In genomic region chr19:57367201-57367600, GRCm38 (mm10) we compare ENCODE assay signal across 11 mouse cellular contexts. TPM values are rescaled to one million over a fixed set of nuclear protein-coding genes. Genes with fewer than 3 reads are reported as not detected.
DNase-seq lines count a peak whose midpoint lies in the region; ATAC-seq and TF ChIP-seq lines count a peak whose summit lies in the region.
"Had no signal": no experiment of that assay in that cellular context is flagged by ENCODE, and none has a peak within 500 bp of the region (broad histone marks: within the 10 kb centered on the region; RNA-seq: fewer than 3 reads in every experiment).

No protein-coding gene starts in this region.

- peak overlapping the region; percentile 67 for H3K27ac ChIP-seq in heart, embryonic 12.5 days (ENCODE audit: poor library complexity, severe bottlenecking)
- H3K27ac ChIP-seq in heart, adult 2 months = no peak overlapping the region
- H3K27ac ChIP-seq in liver, embryonic 11.5 days (ENCODE audit: low read depth, low read length) = peak overlapping the region; percentile 32; the same call in 1 of the 2 replicates
- H3K27ac ChIP-seq in thymus, adult 2 months (ENCODE audit: control insufficient read depth, insufficient read depth, low read length) = no peak overlapping the region
- H3K27ac ChIP-seq: left cerebral cortex, adult 2 months; neural tube, embryonic 13.5 days had no signal

- H3K4me2 ChIP-seq in heart, embryonic 12.5 days = no peak overlapping the region
- H3K4me2 ChIP-seq in liver, embryonic 11.5 days = peak overlapping the region; percentile 24
- H3K4me2 ChIP-seq: neural tube, embryonic 13.5 days had no signal

- intact Hi-C loops in heart, adult 2 months (cut with DNase I) = no loop called here
- intact Hi-C loops in left cerebral cortex, postnatal 36 days (cut with DNase I) = no loop called here

- TF ChIP-seq EP300 in heart, adult 2 months (IDR thresholded peaks at IDR 0.05; ENCODE audit: insufficient read depth, low read depth, low read length) = no peak

- ATAC-seq in heart, embryonic 12.5 days (ENCODE audit: insufficient number of reproducible peaks, low FRiP score) = no peak
- ATAC-seq in liver, embryonic 11.5 days (replicated peaks; ENCODE audit: low FRiP score) = no peak
- peak; percentile 53 for ATAC-seq in megakaryocyte progenitor cell, adult 5-6 weeks (replicated peaks; ENCODE audit: poor library complexity)

- H3K4me3 ChIP-seq in heart, embryonic 12.5 days = no peak overlapping the region
- no peak overlapping the region for H3K4me3 ChIP-seq in heart, adult 2 months
- H3K4me3 ChIP-seq in liver, embryonic 11.5 days (ENCODE audit: low read depth, low read length) = no peak overlapping the region
- H3K4me3 ChIP-seq in thymus, adult 2 months (ENCODE audit: control insufficient read depth, insufficient read depth, low read length) = no peak overlapping the region
- H3K4me3 ChIP-seq: left cerebral cortex, adult 2 months; neural tube, embryonic 13.5 days had no signal

- H3K4me1 ChIP-seq in heart, embryonic 12.5 days (replicated peaks) = peaks cover 64% of the 10 kb centered on the region
- H3K4me1 ChIP-seq in heart, adult 2 months (ENCODE audit: control insufficient read depth, insufficient read depth, low read length) = peaks cover 30% of the 10 kb centered on the region
- H3K4me1 ChIP-seq in liver, embryonic 11.5 days (replicated peaks; ENCODE audit: control insufficient read depth, insufficient read depth, low read length) = peaks cover 62% of the 10 kb centered on the region
- peaks cover 39% of the 10 kb centered on the region for H3K4me1 ChIP-seq in thymus, adult 2 months (replicated peaks; ENCODE audit: control insufficient read depth, insufficient read depth, low read length)

- TF ChIP-seq CTCF in heart, adult 2 months (IDR thresholded peaks at IDR 0.05) = no peak
- no peak for TF ChIP-seq CTCF in thymus, adult 2 months (IDR thresholded peaks at IDR 0.05; ENCODE audit: borderline replicate concordance, control insufficient read depth, extremely low read depth, insufficient read depth, low read length, poor library complexity)

- DNase-seq in heart, adult 2 months = no peak
- peak; percentile 20 for DNase-seq in ZHBTc4 (ENCODE audit: low read depth, low spot score)
- no peak for DNase-seq in liver, embryonic 11.5 days (ENCODE audit: low spot score)
- DNase-seq in thymus, adult 2 months = no peak
- DNase-seq in right cerebral cortex, postnatal 25 days = no peak
- no peak for DNase-seq in left cerebral cortex, postnatal 36 days (ENCODE audit: low spot score in 2 of 2)
- DNase-seq: thymus, postnatal 4 days had no signal

- peaks cover 34% of the 10 kb centered on the region for H3K36me3 ChIP-seq in heart, embryonic 12.5 days
- H3K36me3 ChIP-seq in heart, adult 2 months (ENCODE audit: control insufficient read depth, insufficient read depth, low read length) = peaks cover 12% of the 10 kb centered on the region
- peaks cover 24% of the 10 kb centered on the region for H3K36me3 ChIP-seq in liver, embryonic 11.5 days (ENCODE audit: control insufficient read depth, insufficient read depth, low read length)
- H3K36me3 ChIP-seq in thymus, adult 2 months (ENCODE audit: control insufficient read depth, insufficient read depth, low read length) = peaks cover 26% of the 10 kb centered on the region

- no peak overlapping the region for H3K9ac ChIP-seq in heart, embryonic 12.5 days
- no peak overlapping the region for H3K9ac ChIP-seq in heart, adult 2 months (ENCODE audit: low read depth, low read length)
- H3K9ac ChIP-seq in liver, embryonic 11.5 days (ENCODE audit: low read depth, low read length) = no peak overlapping the region
- H3K9ac ChIP-seq: neural tube, embryonic 13.5 days had no signal

- H3K9me3 ChIP-seq in heart, embryonic 12.5 days (replicated peaks) = no peaks in the 10 kb centered on the region
- no peaks in the 10 kb centered on the region for H3K9me3 ChIP-seq in liver, embryonic 11.5 days (ENCODE audit: control insufficient read depth, low read length)
- H3K9me3 ChIP-seq: neural tube, embryonic 13.5 days had no signal

- H3K27me3 ChIP-seq in heart, embryonic 12.5 days (replicated peaks) = no peaks in the 10 kb centered on the region
- no peaks in the 10 kb centered on the region for H3K27me3 ChIP-seq in heart, adult 2 months (ENCODE audit: control insufficient read depth, insufficient read depth, low read length)
- H3K27me3 ChIP-seq in liver, embryonic 11.5 days (replicated peaks; ENCODE audit: control insufficient read depth, insufficient read depth, low read length) = no peaks in the 10 kb centered on the region
- H3K27me3 ChIP-seq in thymus, adult 2 months (ENCODE audit: control insufficient read depth, insufficient read depth, low read length) = no peaks in the 10 kb centered on the region
- H3K27me3 ChIP-seq: neural tube, embryonic 13.5 days had no signal

- H3K79me2 ChIP-seq in heart, adult 2 months (replicated peaks; ENCODE audit: control insufficient read depth, insufficient read depth, low read length) = peaks cover 1% of the 10 kb centered on the region; the same call in 1 of the 2 replicates

- TF ChIP-seq POLR2A in heart, adult 2 months (IDR thresholded peaks at IDR 0.05; ENCODE audit: insufficient read depth, low read depth, low read length) = no peak
- no peak for TF ChIP-seq POLR2A in thymus, adult 2 months (IDR thresholded peaks at IDR 0.05; ENCODE audit: control insufficient read depth, extremely low read depth, insufficient read depth, low read length, poor library complexity)

- WGBS in heart, embryonic 12.5 days = 48% methylated on average over 4 of the region's 4 CpGs
- WGBS in heart, adult 2 months = 50% methylated on average over 4 of the region's 4 CpGs
- WGBS in liver, embryonic 11.5 days = 68% methylated on average over 4 of the region's 4 CpGs
- WGBS in thymus, adult 2 months = 70% methylated on average over 4 of the region's 4 CpGs

RNA-seq across cellular contexts. Expression of gene Fam160b1, which starts 6.7 kb away (rescaled TPM):
- polyA plus RNA-seq in heart, embryonic 12.5 days (2016; fragmentation: Nextera tagmentation; extraction: Ambion mirVana) = 15.4 TPM in 2 replicates
- total RNA-seq in heart, adult 2 months (2021) = 10 to 100 TPM; 10.6 to 11.1 TPM
- 6.7 and 10.2 TPM in 2 replicates for polyA plus RNA-seq in heart, adult 2 months (2012; rRNA removed)
- polyA plus RNA-seq in liver, embryonic 11.5 days (2014; fragmentation: Nextera tagmentation; extraction: Ambion mirVana) = 11.9 and 12.6 TPM in 2 replicates
- 18.8 and 23.0 TPM in 2 replicates for total RNA-seq in megakaryocyte progenitor cell, adult 5-6 weeks (2015)
- 12.7 and 13.2 TPM in 2 replicates for total RNA-seq in megakaryocyte progenitor cell, adult 5-6 weeks (2017)
- polyA plus RNA-seq in thymus, adult 2 months (2012; rRNA removed) = 26.1 and 28.3 TPM in 2 replicates
- 10 to 100 TPM; 23.4 to 24.3 TPM for total RNA-seq in left cerebral cortex, postnatal 36 days (2021)

RNA-seq across cellular contexts. Expression of gene Ablim1, which starts 52.5 kb away (rescaled TPM):
- polyA plus RNA-seq in heart, embryonic 12.5 days (2016; fragmentation: Nextera tagmentation; extraction: Ambion mirVana) = 53.4 and 53.5 TPM in 2 replicates
- 100 to 1,000 TPM; 418 to 454 TPM for total RNA-seq in heart, adult 2 months (2021)
- polyA plus RNA-seq in heart, adult 2 months (2012; rRNA removed) = 101 and 165 TPM in 2 replicates
- polyA plus RNA-seq in liver, embryonic 11.5 days (2014; fragmentation: Nextera tagmentation; extraction: Ambion mirVana) = 9.9 and 11.6 TPM in 2 replicates
- 6.1 and 7.0 TPM in 2 replicates for total RNA-seq in megakaryocyte progenitor cell, adult 5-6 weeks (2015)
- 6.7 and 8.1 TPM in 2 replicates for total RNA-seq in megakaryocyte progenitor cell, adult 5-6 weeks (2017)
- 216 and 231 TPM in 2 replicates for polyA plus RNA-seq in thymus, adult 2 months (2012; rRNA removed)
- 100 to 1,000 TPM in 1 of 2 experiments, 10 to 100 TPM in 1; 98.4 to 129 TPM for total RNA-seq in left cerebral cortex, postnatal 36 days (2021)

Comparison
In these comparisons a context has a peak if more than half of its experiments do, and no peak if none do; other contexts are left out.
1. H3K27ac ChIP-seq: peak in heart, embryonic 12.5 days (single experiment) and liver, embryonic 11.5 days (single experiment); none in heart, adult 2 months (single experiment) and thymus, adult 2 months (single experiment).